Mouse (Mus musculus): ENCODE data around the gene Rgs11. TPM values are rescaled to one million over a fixed set of nuclear protein-coding genes. Genes with fewer than 3 reads are reported as not detected.
"Not testable (repeated sequence)": the region's sequence is repeated elsewhere in the genome, so short reads cannot be mapped to it uniquely, and the experiment has no call there.

Rgs11 gene
- polyA plus RNA-seq (2014; fragmentation: Nextera tagmentation; extraction: Ambion mirVana): 1.0 and 2.6 TPM in 2 replicates

DNA sequence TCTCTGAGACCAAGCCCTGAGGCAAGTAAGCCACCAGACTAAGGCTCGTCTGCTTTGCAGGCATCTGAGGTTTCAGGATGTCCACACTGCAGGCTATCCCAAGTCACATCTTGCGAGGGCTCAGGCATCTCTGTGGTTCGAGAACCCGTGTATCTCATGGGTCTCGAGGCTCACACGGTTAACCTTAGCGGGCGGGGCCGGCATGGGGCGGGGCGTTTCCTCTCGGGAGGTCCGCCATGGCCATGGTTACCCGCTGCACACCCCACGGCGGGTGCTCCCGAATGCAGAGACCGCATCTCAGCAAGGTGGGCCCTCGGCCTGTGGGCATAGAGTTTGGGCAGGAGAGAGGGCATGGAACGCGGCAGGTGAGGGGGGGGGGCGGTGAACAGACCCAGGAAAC is at the start of gene Rgs11:
Gene Rgs11, plus strand, starts transcription at position 215 of the 400 bp plus-strand sequence.
- peaks cover 50% of the 10 kb centered on the region for H3K27me3 ChIP-seq (ENCODE audit: control insufficient read depth, insufficient read depth, low read length)
- peaks cover 8% of the 10 kb centered on the region; the same call in 1 of the 2 replicates for H3K4me1 ChIP-seq (replicated peaks; ENCODE audit: control insufficient read depth, insufficient read depth, low read length)
- peak within 1 kb of the TSS; percentile 60 for H3K4me2 ChIP-seq (replicated peaks; ENCODE audit: low read depth, low read length)
- H3K9me3 ChIP-seq (ENCODE audit: control insufficient read depth, low read length): no peaks in the 10 kb centered on the region
- no peaks in the 10 kb centered on the region for H3K36me3 ChIP-seq (ENCODE audit: control insufficient read depth, insufficient read depth, low read length)
- WGBS: 3% methylated on average over 20 of the region's 22 CpGs
- no peak within 1 kb of the TSS for H3K9ac ChIP-seq (ENCODE audit: low read depth, low read length)
- H3K4me3 ChIP-seq (ENCODE audit: low read depth, low read length): peak within 1 kb of the TSS; percentile 31
- DNase-seq (ENCODE audit: low spot score) (peak; percentile 26), ATAC-seq (ENCODE audit: low FRiP score) (no peak)
- H3K27ac ChIP-seq (ENCODE audit: low read depth, low read length): no peak within 1 kb of the TSS

DNA sequence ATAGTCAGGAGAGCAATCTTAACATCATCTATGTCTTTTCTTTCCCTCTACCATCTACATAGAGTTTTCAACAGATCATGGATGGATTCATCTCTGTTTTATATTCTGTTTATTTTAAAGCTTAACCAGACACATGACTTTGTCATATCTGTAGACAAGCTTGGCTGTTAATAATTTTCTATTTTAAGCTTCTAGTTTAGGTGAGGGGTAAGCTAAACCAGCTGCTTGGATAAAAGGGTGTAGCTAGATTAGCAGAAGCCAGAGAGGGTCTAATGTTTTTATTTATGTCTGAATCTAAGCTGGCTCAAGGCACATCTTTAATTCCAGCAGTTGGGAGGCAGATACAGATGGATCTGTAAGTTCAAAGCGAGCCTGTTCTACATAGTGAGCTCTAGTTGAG is 40.0 kb upstream of the Rgs11 start:
- H3K9me3 ChIP-seq (ENCODE audit: control insufficient read depth, low read length): no peaks in the 10 kb centered on the region
- ATAC-seq (ENCODE audit: low FRiP score): no peak
- no peaks in the 10 kb centered on the region for H3K36me3 ChIP-seq (ENCODE audit: control insufficient read depth, insufficient read depth, low read length)
- H3K27me3 ChIP-seq (ENCODE audit: control insufficient read depth, insufficient read depth, low read length): no peaks in the 10 kb centered on the region
- WGBS: 100% methylated on average over 1 of the region's 1 CpGs
- no peak overlapping the region for H3K4me2 ChIP-seq (replicated peaks; ENCODE audit: low read depth, low read length)
- no peak overlapping the region for H3K4me3 ChIP-seq (ENCODE audit: low read depth, low read length)
- DNase-seq (ENCODE audit: low spot score): no peak
- H3K27ac ChIP-seq (ENCODE audit: low read depth, low read length): no peak overlapping the region
- no peaks in the 10 kb centered on the region for H3K4me1 ChIP-seq (replicated peaks; ENCODE audit: control insufficient read depth, insufficient read depth, low read length)
- no peak overlapping the region for H3K9ac ChIP-seq (ENCODE audit: low read depth, low read length)

DNA sequence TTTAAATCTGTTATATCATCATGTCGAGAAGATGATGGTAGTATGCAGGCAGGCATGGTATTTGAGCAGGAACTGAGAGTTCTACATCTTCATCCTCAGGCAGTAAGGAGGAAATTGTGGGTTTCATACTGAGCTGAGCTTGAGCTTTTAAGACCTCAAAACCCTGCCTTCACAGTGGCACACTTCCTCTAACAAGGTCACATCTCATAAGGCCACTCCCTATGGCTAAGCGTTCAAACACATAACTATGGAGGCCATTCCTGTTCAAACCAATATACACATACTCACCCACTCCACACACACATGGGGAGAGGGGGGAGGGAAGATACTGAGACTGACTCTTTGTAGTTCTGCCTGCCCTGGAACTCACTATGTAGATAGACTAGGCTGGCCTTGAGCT is 34.7 kb upstream of the Rgs11 start:
- ATAC-seq (ENCODE audit: low FRiP score): no peak
- no peaks in the 10 kb centered on the region for H3K9me3 ChIP-seq (ENCODE audit: control insufficient read depth, low read length)
- 94% methylated on average over 2 of the region's 2 CpGs for WGBS
- H3K27ac ChIP-seq (ENCODE audit: low read depth, low read length): no peak overlapping the region
- no peak overlapping the region for H3K9ac ChIP-seq (ENCODE audit: low read depth, low read length)
- H3K27me3 ChIP-seq (ENCODE audit: control insufficient read depth, insufficient read depth, low read length): no peaks in the 10 kb centered on the region
- H3K36me3 ChIP-seq (ENCODE audit: control insufficient read depth, insufficient read depth, low read length): no peaks in the 10 kb centered on the region
- H3K4me2 ChIP-seq (replicated peaks; ENCODE audit: low read depth, low read length): no peak overlapping the region
- DNase-seq (ENCODE audit: low spot score): no peak
- H3K4me3 ChIP-seq (ENCODE audit: low read depth, low read length): no peak overlapping the region
- H3K4me1 ChIP-seq (replicated peaks; ENCODE audit: control insufficient read depth, insufficient read depth, low read length): no peaks in the 10 kb centered on the region

DNA sequence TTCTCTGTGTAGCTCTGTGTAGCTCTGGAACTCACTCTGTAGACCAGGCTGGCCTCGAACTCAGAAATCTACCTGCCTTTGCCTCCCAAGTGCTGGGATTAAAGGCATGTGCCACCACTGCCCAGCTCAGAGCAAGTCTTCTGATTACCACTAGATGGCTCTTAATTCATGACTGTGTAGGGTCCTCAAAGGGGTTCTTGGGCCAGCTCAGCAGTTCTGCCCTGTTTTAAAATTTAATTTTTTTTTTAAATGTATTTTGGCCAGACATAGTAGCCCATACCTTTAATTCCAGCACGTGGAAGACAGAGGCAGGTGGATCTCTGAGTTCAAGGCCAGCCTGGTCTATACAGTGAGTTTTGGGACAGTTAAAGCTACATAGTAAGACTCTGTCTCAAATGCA is 27.5 kb upstream of the Rgs11 start:
- not testable (repeated sequence) for DNase-seq (ENCODE audit: low spot score); H3K4me3 ChIP-seq (ENCODE audit: low read depth, low read length); H3K27ac ChIP-seq (ENCODE audit: low read depth, low read length); H3K36me3 ChIP-seq (ENCODE audit: control insufficient read depth, insufficient read depth, low read length); H3K9ac ChIP-seq (ENCODE audit: low read depth, low read length); H3K4me1 ChIP-seq (replicated peaks; ENCODE audit: control insufficient read depth, insufficient read depth, low read length); ATAC-seq (ENCODE audit: low FRiP score); H3K27me3 ChIP-seq (ENCODE audit: control insufficient read depth, insufficient read depth, low read length); H3K4me2 ChIP-seq (replicated peaks; ENCODE audit: low read depth, low read length); H3K9me3 ChIP-seq (ENCODE audit: control insufficient read depth, low read length)
- 91% methylated on average over 2 of the region's 2 CpGs for WGBS

DNA sequence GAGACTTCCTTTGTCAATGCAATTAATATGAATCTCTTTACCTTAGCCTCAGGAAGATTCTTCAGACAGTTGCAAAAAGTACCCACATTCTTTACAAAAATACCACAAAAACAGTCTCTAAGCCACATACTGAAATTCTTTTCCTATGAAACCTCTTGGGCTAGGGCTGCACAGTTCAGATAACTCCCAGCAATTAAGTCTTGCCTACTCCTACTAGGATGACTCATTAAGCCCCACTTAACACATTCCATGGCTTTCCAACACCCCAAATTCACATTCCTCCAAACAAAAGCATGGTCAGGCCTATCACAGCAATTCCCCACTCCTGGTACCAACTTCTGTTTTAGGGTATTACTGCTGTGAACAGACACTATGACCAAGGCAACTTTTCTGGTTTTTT is 24.1 kb upstream of the Rgs11 start:
- Histone ChIP-seq H3K4me3 (ENCODE audit: low read depth, low read length) (no peak overlapping the region), H3K9ac (ENCODE audit: low read depth, low read length) (no peak overlapping the region), H3K27ac (ENCODE audit: low read depth, low read length) (no peak overlapping the region), H3K36me3 (ENCODE audit: control insufficient read depth, insufficient read depth, low read length) (0 out of 2 replicates have a peak, but pooled peaks cover 4% of the 10 kb centered on the region), H3K27me3 (ENCODE audit: control insufficient read depth, insufficient read depth, low read length) (no peaks in the 10 kb centered on the region), H3K4me2 (replicated peaks; ENCODE audit: low read depth, low read length) (no peak overlapping the region), H3K4me1 (replicated peaks; ENCODE audit: control insufficient read depth, insufficient read depth, low read length) (no peaks in the 10 kb centered on the region), H3K9me3 (ENCODE audit: control insufficient read depth, low read length) (no peaks in the 10 kb centered on the region)
- DNase-seq (ENCODE audit: low spot score): no peak
- ATAC-seq (ENCODE audit: low FRiP score): no peak

DNA sequence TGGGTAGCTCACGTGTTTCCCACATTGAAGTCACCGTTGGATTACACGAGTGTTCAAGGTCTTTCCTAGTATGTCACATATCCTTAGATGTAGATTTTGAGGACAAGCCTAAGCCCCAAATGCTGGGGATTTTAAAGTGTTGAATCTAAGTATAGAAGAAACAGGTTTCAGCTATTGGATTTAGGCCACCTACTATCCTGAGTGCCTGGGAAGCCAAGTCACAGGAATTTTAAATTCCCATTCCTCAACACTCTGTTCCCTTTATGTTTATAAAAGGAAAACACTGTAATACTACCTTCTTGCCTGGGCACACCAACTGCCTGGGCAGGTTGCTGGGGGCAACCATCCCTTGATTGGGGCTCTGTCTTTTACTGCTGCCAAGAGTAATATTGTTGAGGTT is 21.6 kb upstream of the Rgs11 start:
- Histone ChIP-seq H3K9me3 (ENCODE audit: control insufficient read depth, low read length) (no peaks in the 10 kb centered on the region), H3K36me3 (ENCODE audit: control insufficient read depth, insufficient read depth, low read length) (0 out of 2 replicates have a peak, but pooled peaks cover 2% of the 10 kb centered on the region), H3K27ac (ENCODE audit: low read depth, low read length) (no peak overlapping the region), H3K9ac (ENCODE audit: low read depth, low read length) (no peak overlapping the region), H3K27me3 (ENCODE audit: control insufficient read depth, insufficient read depth, low read length) (no peaks in the 10 kb centered on the region), H3K4me1 (replicated peaks; ENCODE audit: control insufficient read depth, insufficient read depth, low read length) (no peaks in the 10 kb centered on the region), H3K4me3 (ENCODE audit: low read depth, low read length) (no peak overlapping the region), H3K4me2 (replicated peaks; ENCODE audit: low read depth, low read length) (no peak overlapping the region)
- no peak for DNase-seq (ENCODE audit: low spot score)
- WGBS: 96% methylated on average over 3 of the region's 3 CpGs
- no peak for ATAC-seq (ENCODE audit: low FRiP score)

DNA sequence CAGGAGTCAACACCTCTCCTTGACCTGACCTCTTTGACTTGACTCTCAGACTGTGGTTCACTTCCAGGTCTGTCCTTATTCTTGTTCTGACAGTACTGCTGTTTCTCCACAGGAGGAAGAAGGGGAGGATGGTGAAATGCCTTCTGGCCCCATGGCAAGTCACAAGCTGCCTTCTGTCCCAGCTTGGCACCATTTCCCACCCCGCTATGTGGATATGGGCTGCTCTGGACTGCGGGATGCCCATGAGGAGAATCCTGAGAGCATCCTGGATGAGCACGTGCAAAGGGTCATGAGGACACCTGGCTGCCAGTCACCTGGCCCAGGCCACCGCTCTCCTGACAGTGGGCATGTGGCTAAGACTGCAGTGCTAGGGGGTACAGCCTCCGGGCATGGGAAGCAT is 15.2 kb upstream of the Rgs11 start:
- Histone ChIP-seq H3K4me1 (replicated peaks; ENCODE audit: control insufficient read depth, insufficient read depth, low read length) (no peaks in the 10 kb centered on the region), H3K36me3 (ENCODE audit: control insufficient read depth, insufficient read depth, low read length) (peaks cover 14% of the 10 kb centered on the region), H3K9me3 (ENCODE audit: control insufficient read depth, low read length) (no peaks in the 10 kb centered on the region), H3K27ac (ENCODE audit: low read depth, low read length) (no peak overlapping the region), H3K4me2 (replicated peaks; ENCODE audit: low read depth, low read length) (no peak overlapping the region), H3K4me3 (ENCODE audit: low read depth, low read length) (no peak overlapping the region), H3K9ac (ENCODE audit: low read depth, low read length) (no peak overlapping the region), H3K27me3 (ENCODE audit: control insufficient read depth, insufficient read depth, low read length) (no peaks in the 10 kb centered on the region)
- DNase-seq (ENCODE audit: low spot score) (no peak), ATAC-seq (ENCODE audit: low FRiP score) (no peak)
- WGBS: 94% methylated on average over 5 of the region's 5 CpGs

DNA sequence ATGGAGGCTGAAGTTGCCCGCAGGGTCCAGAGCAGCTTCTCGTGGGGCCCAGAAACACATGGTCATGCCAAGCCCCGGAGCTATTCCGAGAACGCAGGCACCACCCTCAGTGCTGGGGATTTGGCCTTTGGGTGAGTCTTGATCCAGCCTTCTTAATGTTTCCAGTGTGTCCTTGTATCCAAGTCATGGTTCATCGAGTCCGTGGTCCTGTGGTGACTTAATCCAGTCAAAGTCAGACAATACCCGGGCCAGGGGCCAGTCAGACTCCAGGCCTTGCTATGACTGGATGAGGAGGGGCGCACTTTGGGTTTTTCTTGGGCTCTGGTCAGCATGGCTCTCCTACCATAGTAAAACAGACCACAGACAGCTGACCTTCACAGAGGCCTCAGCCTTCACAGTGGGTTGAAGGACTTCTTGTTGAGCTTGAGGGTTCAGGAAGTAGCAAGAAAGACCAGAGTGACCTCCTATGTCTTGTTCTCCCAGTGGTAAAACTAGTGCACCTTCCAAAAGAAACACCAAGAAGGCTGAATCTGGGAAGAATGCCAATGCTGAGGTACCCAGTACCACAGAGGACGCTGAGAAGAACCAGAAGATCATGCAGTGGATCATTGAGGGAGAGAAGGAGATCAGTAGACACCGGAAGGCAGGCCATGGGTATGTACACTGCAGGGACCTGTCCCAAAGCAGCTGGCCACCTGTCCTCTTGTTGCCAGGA is 14.5 kb upstream of the Rgs11 start:
- H3K27me3 ChIP-seq (ENCODE audit: control insufficient read depth, insufficient read depth, low read length): no peaks in the 10 kb centered on the region
- H3K9ac ChIP-seq (ENCODE audit: low read depth, low read length): no peak overlapping the region
- DNase-seq (ENCODE audit: low spot score) (no peak), ATAC-seq (ENCODE audit: low FRiP score) (no peak)
- H3K36me3 ChIP-seq (ENCODE audit: control insufficient read depth, insufficient read depth, low read length): peaks cover 14% of the 10 kb centered on the region
- no peak overlapping the region for H3K4me2 ChIP-seq (replicated peaks; ENCODE audit: low read depth, low read length)
- H3K4me3 ChIP-seq (ENCODE audit: low read depth, low read length): no peak overlapping the region
- 96% methylated on average over 11 of the region's 11 CpGs for WGBS
- no peaks in the 10 kb centered on the region for H3K9me3 ChIP-seq (ENCODE audit: control insufficient read depth, low read length)
- H3K27ac ChIP-seq (ENCODE audit: low read depth, low read length): no peak overlapping the region
- no peaks in the 10 kb centered on the region for H3K4me1 ChIP-seq (replicated peaks; ENCODE audit: control insufficient read depth, insufficient read depth, low read length)

DNA sequence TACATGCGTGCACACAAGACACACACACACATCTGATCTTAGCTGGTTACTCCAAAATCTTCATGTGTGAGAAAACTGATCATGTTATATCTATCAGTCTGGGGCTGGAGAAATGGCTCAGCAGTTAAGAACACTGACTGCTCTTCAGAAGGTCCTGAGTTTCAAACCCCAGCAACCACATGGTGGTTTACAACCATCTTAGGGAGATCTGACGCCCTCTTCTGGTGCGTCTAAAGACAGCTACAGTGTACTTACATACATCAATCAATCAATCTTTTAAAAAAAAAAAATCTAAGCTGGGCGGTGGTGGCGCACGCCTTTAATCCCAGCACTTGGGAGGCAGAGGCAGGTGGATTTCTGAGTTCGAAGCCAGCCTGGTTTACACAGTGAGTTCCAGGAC is 11.3 kb upstream of the Rgs11 start:
- H3K27ac ChIP-seq (ENCODE audit: low read depth, low read length); DNase-seq (ENCODE audit: low spot score); H3K4me3 ChIP-seq (ENCODE audit: low read depth, low read length); H3K27me3 ChIP-seq (ENCODE audit: control insufficient read depth, insufficient read depth, low read length); H3K4me1 ChIP-seq (replicated peaks; ENCODE audit: control insufficient read depth, insufficient read depth, low read length); H3K4me2 ChIP-seq (replicated peaks; ENCODE audit: low read depth, low read length); H3K9ac ChIP-seq (ENCODE audit: low read depth, low read length); ATAC-seq (ENCODE audit: low FRiP score); H3K9me3 ChIP-seq (ENCODE audit: control insufficient read depth, low read length): not testable (repeated sequence)
- WGBS: 95% methylated on average over 7 of the region's 7 CpGs
- peaks cover 14% of the 10 kb centered on the region for H3K36me3 ChIP-seq (ENCODE audit: control insufficient read depth, insufficient read depth, low read length)
